Mouse (Mus musculus): ENCODE measurements around the gene Cklf. TPM values are rescaled to one million over a fixed set of nuclear protein-coding genes. Genes with fewer than 3 reads are reported as not detected.

The Cklf gene
- polyA plus RNA-seq, 1 experiment from 2014 or later, result 31.4 TPM

Other genes with a start within 250 kb of the Cklf start
- gene Cdh5, start 149.2 kb upstream of the Cklf start, polyA plus RNA-seq (2014; fragmentation: Nextera tagmentation; extraction: Ambion mirVana), result 5.3 and 12.7 TPM in 2 replicates
- 6.3 and 8.3 TPM in 2 replicates for gene Bean1, start 80.4 kb upstream of the Cklf start, polyA plus RNA-seq (2014; fragmentation: Nextera tagmentation; extraction: Ambion mirVana)
- 43.7 and 56.6 TPM in 2 replicates for gene Tk2, start 2.3 kb upstream of the Cklf start, polyA plus RNA-seq (2014; fragmentation: Nextera tagmentation; extraction: Ambion mirVana)
- not detected in 2 replicates for gene Cmtm2a, start 42.3 kb downstream of the Cklf start, polyA plus RNA-seq (2014; fragmentation: Nextera tagmentation; extraction: Ambion mirVana)
- gene Gm45711, start 59.2 kb downstream of the Cklf start, polyA plus RNA-seq (2014; fragmentation: Nextera tagmentation; extraction: Ambion mirVana), result not detected in 2 replicates
- gene Cmtm1, start 59.3 kb downstream of the Cklf start, polyA plus RNA-seq (2014; fragmentation: Nextera tagmentation; extraction: Ambion mirVana), result not detected in 2 replicates
- not detected in 2 replicates for gene Gm11020, start 70.7 kb downstream of the Cklf start, polyA plus RNA-seq (2014; fragmentation: Nextera tagmentation; extraction: Ambion mirVana)
- not detected in 2 replicates for gene Cmtm2b, start 71.4 kb downstream of the Cklf start, polyA plus RNA-seq (2014; fragmentation: Nextera tagmentation; extraction: Ambion mirVana)
- gene Cmtm3, start 88.5 kb downstream of the Cklf start, polyA plus RNA-seq (2014; fragmentation: Nextera tagmentation; extraction: Ambion mirVana), result 28.6 and 36.9 TPM in 2 replicates
- 3.6 and 5.1 TPM in 2 replicates for gene Cmtm4, start 144.9 kb downstream of the Cklf start, polyA plus RNA-seq (2014; fragmentation: Nextera tagmentation; extraction: Ambion mirVana)
- gene Dync1li2, start 192.2 kb downstream of the Cklf start, polyA plus RNA-seq (2014; fragmentation: Nextera tagmentation; extraction: Ambion mirVana), result 69.1 and 103 TPM in 2 replicates